Mouse (Mus musculus): ENCODE data around the gene Fgb.

DNA sequence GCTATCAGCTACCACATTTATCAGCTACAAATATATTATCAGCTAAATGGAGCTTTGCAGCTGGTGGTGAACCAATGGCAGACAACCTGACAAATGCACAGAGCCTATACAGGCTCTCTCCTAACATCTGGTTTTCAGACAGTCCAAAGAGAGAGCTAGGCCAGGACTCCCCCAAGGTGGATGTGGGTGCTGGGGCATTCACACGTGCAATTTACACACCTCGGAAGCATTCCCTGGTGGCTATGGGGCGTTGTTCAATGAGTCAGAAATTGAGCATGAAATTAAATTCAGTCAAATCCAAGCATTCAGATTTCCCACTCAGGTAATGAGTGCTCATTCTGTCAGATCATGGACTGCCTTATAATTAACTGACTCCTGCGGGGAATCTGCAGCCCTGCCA is 38.1 kb downstream of the Fgb start:
- TF ChIP-seq POLR2A (IDR thresholded peaks at IDR 0.05; ENCODE audit: low read depth, low read length) = no peak
- TF ChIP-seq CTCF (conservative IDR thresholded peaks at IDR 0.05; ENCODE audit: insufficient read depth, insufficient read length, low read depth, low read length) = no peak

All from kidney, adult 2 months (tissue).